Mouse (Mus musculus): ENCODE results near the gene E2f7. TPM values are rescaled to one million over a fixed set of nuclear protein-coding genes. Genes with fewer than 3 reads are reported as not detected.
"Not testable (repeated sequence)": the region's sequence is repeated elsewhere in the genome, so short reads cannot be mapped to it uniquely, and the experiment has no call there.

E2f7 gene
- total and polyA plus RNA-seq, 3 experiments: 4.2 to 26.4 (median 16.2) TPM

- H3K79me2 ChIP-seq (ENCODE audit: control insufficient read depth, insufficient read depth, low read length, poor library complexity); H3K9ac ChIP-seq (ENCODE audit: control insufficient read depth, low read depth, low read length, poor library complexity, severe bottlenecking); H3K27ac ChIP-seq (ENCODE audit: control insufficient read depth, low read depth, low read length); H3K9me3 ChIP-seq (replicated peaks; ENCODE audit: insufficient read depth, low read length); H3K4me1 ChIP-seq (ENCODE audit: control insufficient read depth in 1 of 2, insufficient read depth in 2 of 2, low read length in 2 of 2); H3K27me3 ChIP-seq (ENCODE audit: control insufficient read depth in 1 of 2, insufficient read depth in 2 of 2, low read length in 2 of 2); H3K4me3 ChIP-seq (ENCODE audit: control insufficient read depth in 1 of 2, insufficient read depth in 1 of 2, low read depth in 2 of 2, low read length in 2 of 2); H3K36me3 ChIP-seq (ENCODE audit: control insufficient read depth in 1 of 2, insufficient read depth in 2 of 2, low read length in 2 of 2): not testable (repeated sequence)
- DNase-seq (ENCODE audit: low read depth, low spot score): peak; percentile 66
- TF ChIP-seq CTCF (IDR thresholded peaks at IDR 0.05 in 2 of 3, conservative IDR thresholded peaks at IDR 0.05 in 1 of 3; ENCODE audit: control insufficient read depth in 1 of 3, insufficient read depth in 1 of 3, low read depth in 2 of 3, low read length in 3 of 3, poor library complexity in 1 of 3, severe bottlenecking in 1 of 3) (peak; percentile 49 to 75 (median 63)), SMC3 (IDR thresholded peaks at IDR 0.05; ENCODE audit: low read depth, low read length) (peak; percentile 43; the same call in 1 of the 2 replicates)
These were observed 15.3 kb downstream of the E2f7 start for GRCm38 (mm10) chr10:110760552-110760951.

- Histone ChIP-seq H3K4me1 (ENCODE audit: control insufficient read depth in 1 of 2, insufficient read depth in 2 of 2, low read length in 2 of 2) (no peaks in the 10 kb centered on the region), H3K79me2 (ENCODE audit: control insufficient read depth, insufficient read depth, low read length, poor library complexity) (no peaks in the 10 kb centered on the region), H3K9me3 (replicated peaks; ENCODE audit: insufficient read depth, low read length) (no peaks in the 10 kb centered on the region), H3K36me3 (ENCODE audit: control insufficient read depth in 1 of 2, insufficient read depth in 2 of 2, low read length in 2 of 2) (no peaks in the 10 kb centered on the region; a peak in 1 of 4 replicates), H3K27me3 (ENCODE audit: control insufficient read depth in 1 of 2, insufficient read depth in 2 of 2, low read length in 2 of 2) (no peaks in the 10 kb centered on the region), H3K27ac (ENCODE audit: control insufficient read depth, low read depth, low read length) (no peak overlapping the region), H3K9ac (ENCODE audit: control insufficient read depth, low read depth, low read length, poor library complexity, severe bottlenecking) (no peak overlapping the region), H3K4me3 (ENCODE audit: control insufficient read depth in 1 of 2, insufficient read depth in 1 of 2, low read depth in 2 of 2, low read length in 2 of 2) (no peak overlapping the region)
- DNase-seq (ENCODE audit: low read depth, low spot score): no peak
- TF ChIP-seq ZKSCAN1 (IDR thresholded peaks at IDR 0.05; ENCODE audit: low read depth, low read length): no peak
- TF ChIP-seq CHD2 (IDR thresholded peaks at IDR 0.05; ENCODE audit: low read length): no peak
- TF ChIP-seq RCOR1 (IDR thresholded peaks at IDR 0.05; ENCODE audit: low read depth, low read length): no peak
- no peak for TF ChIP-seq KAT2A (conservative IDR thresholded peaks at IDR 0.05; ENCODE audit: low read depth, low read length)
- TF ChIP-seq GABPA (IDR thresholded peaks at IDR 0.05; ENCODE audit: low read depth, low read length): no peak
- TF ChIP-seq UBTF (IDR thresholded peaks at IDR 0.05; ENCODE audit: borderline replicate concordance, insufficient read depth, low read depth, low read length): no peak
- TF ChIP-seq USF1 (IDR thresholded peaks at IDR 0.05; ENCODE audit: low read depth, low read length): no peak
- no peak for TF ChIP-seq GATA1 (IDR thresholded peaks at IDR 0.05; ENCODE audit: low read depth, low read length)
- TF ChIP-seq ELF1 (IDR thresholded peaks at IDR 0.05; ENCODE audit: low read depth, low read length): no peak
- TF ChIP-seq NELFE (IDR thresholded peaks at IDR 0.05; ENCODE audit: low read depth, low read length): no peak
- no peak for TF ChIP-seq ZMIZ1 (IDR thresholded peaks at IDR 0.05; ENCODE audit: low read depth, low read length)
- TF ChIP-seq TCF12 (IDR thresholded peaks at IDR 0.05; ENCODE audit: low read depth, low read length): no peak
- no peak for TF ChIP-seq CHD1 (IDR thresholded peaks at IDR 0.05; ENCODE audit: low read depth, low read length)
- TF ChIP-seq ZNF384 (IDR thresholded peaks at IDR 0.05; ENCODE audit: low read depth, low read length): no peak
- TF ChIP-seq POLR2AphosphoS5 (IDR thresholded peaks at IDR 0.05; ENCODE audit: borderline replicate concordance, low read depth, low read length): no peak
- TF ChIP-seq MAX (IDR thresholded peaks at IDR 0.05; ENCODE audit: low read length): no peak
- TF ChIP-seq TBP (IDR thresholded peaks at IDR 0.05; ENCODE audit: low read depth, low read length): no peak
These were observed 17.1 kb downstream of the E2f7 start for GRCm38 (mm10) chr10:110762134-110762884.
